Mouse (Mus musculus) CH12.LX (cell line): ENCODE measurements around the gene Cnfn. TPM values are rescaled to one million over a fixed set of nuclear protein-coding genes. Genes with fewer than 3 reads are reported as not detected.

ENCODE experiments used
- DNase-seq: peaks from one replicate; pipeline ENCODE4 v3.0.0-alpha.2; 2013; ENCODE audit errors: extremely low read depth
- H3K27ac ChIP-seq: 2 replicates; pipeline ENCODE4 v1.5.1; 2012; ENCODE audit warnings: low read depth, mild to moderate bottlenecking, control low read depth, moderate library complexity; ENCODE audit not compliant: insufficient read depth
- H3K27me3 ChIP-seq: replicated peaks from 2 replicates; pipeline ENCODE3; 2012; ENCODE audit warnings: inconsistent platforms
- H3K36me3 ChIP-seq, 2 experiments: replicated peaks in 1 of 2; 2 replicates each; pipeline versions ENCODE3 to v1.6.1; 2012; ENCODE audit warnings: inconsistent platforms in 1 of 2, low read length in 1 of 2, mild to moderate bottlenecking in 1 of 2, mixed read lengths in 1 of 2, moderate library complexity in 1 of 2; ENCODE audit not compliant: control insufficient read depth in 1 of 2, insufficient read depth in 1 of 2
- H3K4me1 ChIP-seq, 2 experiments: 2 replicates each; pipeline ENCODE4 v1.6.1; 2012; ENCODE audit warnings: inconsistent platforms in 1 of 2, moderate library complexity in 1 of 2; ENCODE audit not compliant: insufficient read depth in 2 of 2, control insufficient read depth in 1 of 2
- H3K4me2 ChIP-seq: 2 replicates; pipeline ENCODE4 v1.6.1; 2012; ENCODE audit warnings: low read depth, mild to moderate bottlenecking, control low read depth; ENCODE audit not compliant: poor library complexity, insufficient read depth, severe bottlenecking
- H3K4me3 ChIP-seq, 3 experiments: fragments of 150-350 bp in 1 of 3; sonication (generic) in 1 of 3; replicated peaks in 1 of 3; 2 replicates each; pipeline versions ENCODE3 to v1.5.1; 2011 to 2012; ENCODE audit warnings: low read depth in 2 of 3, low read length in 2 of 3, mild to moderate bottlenecking in 2 of 3, moderate library complexity in 2 of 3, control low read depth in 1 of 3, improper control_type of control experiment in 1 of 3, inconsistent platforms in 1 of 3, mixed read lengths in 1 of 3; ENCODE audit not compliant: poor library complexity in 1 of 3
- H3K79me2 ChIP-seq: replicated peaks from 2 replicates; pipeline ENCODE4 v1.6.1; 2012; ENCODE audit warnings: mild to moderate bottlenecking, moderate library complexity; ENCODE audit not compliant: control insufficient read depth, poor library complexity, insufficient read depth, severe bottlenecking; ENCODE audit errors: extremely low read depth
- H3K9ac ChIP-seq: 2 replicates; pipeline ENCODE4 v1.6.1; 2012; ENCODE audit warnings: low read depth, mild to moderate bottlenecking, control low read depth, moderate library complexity; ENCODE audit not compliant: insufficient read depth
- H3K9me3 ChIP-seq: replicated peaks from 2 replicates; pipeline ENCODE3; 2012; ENCODE audit warnings: low read length, inconsistent platforms, mixed read lengths
- BHLHE40 ChIP-seq: IDR thresholded peaks from 2 replicates; pipeline ENCODE4 v1.6.1; 2011; ENCODE audit warnings: mild to moderate bottlenecking, low read depth, low read length, improper control_type of control experiment
- CHD2 ChIP-seq: IDR thresholded peaks from 2 replicates; pipeline ENCODE4 v1.6.1; 2011; ENCODE audit warnings: low read length, improper control_type of control experiment
- CTCF ChIP-seq, 2 experiments: IDR thresholded peaks in 1 of 2; conservative IDR thresholded peaks in 1 of 2; 2 replicates each; pipeline ENCODE4 v1.5.1; 2011 to 2012; ENCODE audit warnings: low read depth in 2 of 2, low read length in 2 of 2, improper control_type of control experiment in 1 of 2, inconsistent platforms in 1 of 2, mild to moderate bottlenecking in 1 of 2, moderate library complexity in 1 of 2
- ELF1 ChIP-seq: IDR thresholded peaks from 2 replicates; pipeline ENCODE4 v1.6.1; 2014; ENCODE audit warnings: low read depth, mild to moderate bottlenecking, inconsistent platforms, low read length, improper control_type of control experiment
- ETS1 ChIP-seq: conservative IDR thresholded peaks from 2 replicates; pipeline ENCODE4 v1.6.1; 2012; ENCODE audit warnings: low read depth, mild to moderate bottlenecking, inconsistent platforms, low read length, improper control_type of control experiment, moderate library complexity
- GABPA ChIP-seq: IDR thresholded peaks from 2 replicates; pipeline ENCODE4 v1.6.1; 2012; ENCODE audit warnings: low read depth, low read length, improper control_type of control experiment, inconsistent platforms; ENCODE audit not compliant: insufficient replicate concordance
- HCFC1 ChIP-seq: IDR thresholded peaks from 2 replicates; pipeline ENCODE4 v1.6.1; 2012; ENCODE audit warnings: low read depth, mild to moderate bottlenecking, inconsistent platforms, low read length, improper control_type of control experiment
- IRF4 ChIP-seq: IDR thresholded peaks from 2 replicates; pipeline ENCODE4 v1.6.1; 2014; ENCODE audit warnings: low read depth, mild to moderate bottlenecking, inconsistent platforms, low read length, improper control_type of control experiment
- JUND ChIP-seq: conservative IDR thresholded peaks from 2 replicates; pipeline ENCODE4 v1.6.1; 2011; ENCODE audit warnings: low read depth, low read length, improper control_type of control experiment
- MAX ChIP-seq: IDR thresholded peaks from 2 replicates; pipeline ENCODE4 v1.6.1; 2011; ENCODE audit warnings: low read length, improper control_type of control experiment
- MEF2A ChIP-seq: IDR thresholded peaks from 2 replicates; pipeline ENCODE4 v1.6.1; 2014; ENCODE audit warnings: low read depth, mild to moderate bottlenecking, inconsistent platforms, low read length, improper control_type of control experiment, borderline replicate concordance
- MXI1 ChIP-seq: IDR thresholded peaks from 2 replicates; pipeline ENCODE4 v1.6.1; 2011; ENCODE audit warnings: mild to moderate bottlenecking, low read depth, low read length, improper control_type of control experiment
- MYC ChIP-seq: IDR thresholded peaks from 2 replicates; pipeline ENCODE4 v1.6.1; 2011; ENCODE audit warnings: low read depth, mild to moderate bottlenecking, improper control_type of control experiment, low read length
- PAX5 ChIP-seq: IDR thresholded peaks from 2 replicates; pipeline ENCODE4 v1.6.1; 2012; ENCODE audit warnings: low read length, inconsistent platforms, mixed read lengths
- POLR2A ChIP-seq: IDR thresholded peaks from 2 replicates; pipeline ENCODE4 v1.6.1; 2011; ENCODE audit warnings: low read depth, mild to moderate bottlenecking, improper control_type of control experiment, low read length
- POLR2AphosphoS2 ChIP-seq: IDR thresholded peaks from 2 replicates; pipeline ENCODE4 v1.6.1; 2011; ENCODE audit warnings: low read depth, low read length, improper control_type of control experiment
- RAD21 ChIP-seq: IDR thresholded peaks from 2 replicates; pipeline ENCODE4 v1.6.1; 2011; ENCODE audit warnings: low read depth, mild to moderate bottlenecking, low read length, improper control_type of control experiment, moderate library complexity
- RCOR1 ChIP-seq: conservative IDR thresholded peaks from 2 replicates; pipeline ENCODE4 v1.6.1; 2012; ENCODE audit warnings: low read depth, mild to moderate bottlenecking, inconsistent platforms, low read length, improper control_type of control experiment
- SIN3A ChIP-seq: IDR thresholded peaks from 2 replicates; pipeline ENCODE4 v1.6.1; 2012; ENCODE audit warnings: low read length, improper control_type of control experiment, inconsistent platforms
- SMC3 ChIP-seq: IDR thresholded peaks from 2 replicates; pipeline ENCODE4 v1.6.1; 2011; ENCODE audit warnings: low read depth, low read length, improper control_type of control experiment
- TCF12 ChIP-seq: IDR thresholded peaks from 2 replicates; pipeline ENCODE4 v1.6.1; 2014; ENCODE audit warnings: low read depth, mild to moderate bottlenecking, inconsistent platforms, low read length, improper control_type of control experiment
- USF2 ChIP-seq: conservative IDR thresholded peaks from 2 replicates; pipeline ENCODE4 v1.6.1; 2011; ENCODE audit warnings: low read depth, low read length, improper control_type of control experiment
- ZC3H11A ChIP-seq: IDR thresholded peaks from 2 replicates; pipeline ENCODE4 v1.6.1; 2012; ENCODE audit warnings: low read depth, mild to moderate bottlenecking, inconsistent platforms, low read length, improper control_type of control experiment
- ZNF384 ChIP-seq: IDR thresholded peaks from 2 replicates; pipeline ENCODE4 v1.6.1; 2012; ENCODE audit warnings: low read depth, low read length, improper control_type of control experiment, inconsistent platforms
- dilution Hi-C: fragments of 300-500 bp; cut with MboI; formaldehyde crosslinking; loops from 2 replicates; pipeline ENCODE4 v1.14.3; 2020; ENCODE audit warnings: low sequenced_read_pairs; ENCODE audit not compliant: extremely low pct_unique_long_range_greater_than_20kb, extremely low pct_ligation_motif_present
- in situ Hi-C: fragments of 300-500 bp; cut with MboI; formaldehyde crosslinking; loops from 3 replicates; pipeline ENCODE4 v1.14.3; 2019; ENCODE audit warnings: low sequenced_read_pairs, low pct_ligation_motif_present, low pct_unique_long_range_greater_than_20kb, mixed read lengths
- polyA plus RNA-seq: library from polyadenylated mRNA; unstranded; fragments of >175 nt; gene quantifications from 2 replicates; pipeline ENCODE4 v1.2.1, GENCODE M21; 2012; ENCODE audit warnings: low read depth; ENCODE audit not compliant: insufficient read length
- total RNA-seq, 2 experiments: library from RNA; depleted of rRNA; stranded (reverse); fragments of 300-350 nt in 1 of 2; fragments of >200 nt in 1 of 2; gene quantifications; 2 replicates each; pipeline ENCODE4 v1.2.3; 2012 to 2014

Cnfn gene
- total and polyA plus RNA-seq, 3 experiments = not detected

DNA sequence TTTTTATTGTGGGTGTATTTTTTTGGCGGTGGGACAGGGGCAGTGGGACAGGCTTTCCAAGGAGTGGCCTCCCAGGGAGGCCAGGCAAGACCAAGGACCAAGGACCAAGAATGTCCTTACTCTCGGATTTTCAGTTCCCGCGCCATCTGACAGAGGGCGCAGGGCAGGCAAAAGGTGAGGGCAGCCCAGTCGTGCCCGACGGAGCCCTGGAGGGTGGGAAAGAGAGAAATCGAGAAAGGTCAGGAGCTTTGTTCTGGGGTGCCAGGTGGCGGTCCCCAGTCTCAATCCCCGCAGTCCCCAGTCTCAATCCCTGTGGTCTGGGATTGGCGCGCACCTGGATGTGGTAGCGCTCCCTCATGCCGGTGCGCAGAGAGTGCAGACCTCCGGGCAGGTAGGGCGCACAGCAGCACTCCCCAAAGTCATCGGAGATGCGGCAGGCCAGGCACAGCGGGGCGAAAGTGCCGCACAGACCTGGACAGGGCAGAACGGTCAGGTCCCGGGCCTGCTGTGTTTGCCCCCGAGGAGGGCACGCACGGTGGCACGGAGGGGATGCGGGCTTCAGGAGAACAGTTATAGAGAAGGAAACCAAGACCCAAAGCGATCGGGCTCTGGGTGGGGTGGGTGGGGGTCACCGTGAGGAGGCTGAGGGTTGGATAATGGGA lies 1.8 kb downstream of the Cnfn start:
- in situ Hi-C loops = no loop called here
- DNase-seq = no peak
- Histone ChIP-seq H3K27ac (no peak overlapping the region), H3K4me2 (no peak overlapping the region), H3K27me3 (peaks cover 62% of the 10 kb centered on the region), H3K79me2 (no peaks in the 10 kb centered on the region), H3K4me1 (peaks cover 0 to 3% of the 10 kb centered on the region in 2 experiments; a peak in 1 of 4 replicates), H3K36me3 (no peaks in the 10 kb centered on the region), H3K9ac (no peak overlapping the region), H3K4me3 (no peak overlapping the region), H3K9me3 (no peaks in the 10 kb centered on the region)
- dilution Hi-C loops = no loop called here
- no peak for TF ChIP-seq MXI1
- TF ChIP-seq IRF4 = no peak
- peak; percentile 17; the same call in 1 of the 2 replicates for TF ChIP-seq SMC3
- no peak for TF ChIP-seq HCFC1
- TF ChIP-seq CTCF (conservative IDR thresholded peaks at IDR 0.05 in 1 of 2, IDR thresholded peaks at IDR 0.05 in 1 of 2; ENCODE audit: low read depth in 2 of 2, low read length in 2 of 2) = peak in 1 of 2 experiments; percentile 33; a peak in 2 of 4 replicates

DNA sequence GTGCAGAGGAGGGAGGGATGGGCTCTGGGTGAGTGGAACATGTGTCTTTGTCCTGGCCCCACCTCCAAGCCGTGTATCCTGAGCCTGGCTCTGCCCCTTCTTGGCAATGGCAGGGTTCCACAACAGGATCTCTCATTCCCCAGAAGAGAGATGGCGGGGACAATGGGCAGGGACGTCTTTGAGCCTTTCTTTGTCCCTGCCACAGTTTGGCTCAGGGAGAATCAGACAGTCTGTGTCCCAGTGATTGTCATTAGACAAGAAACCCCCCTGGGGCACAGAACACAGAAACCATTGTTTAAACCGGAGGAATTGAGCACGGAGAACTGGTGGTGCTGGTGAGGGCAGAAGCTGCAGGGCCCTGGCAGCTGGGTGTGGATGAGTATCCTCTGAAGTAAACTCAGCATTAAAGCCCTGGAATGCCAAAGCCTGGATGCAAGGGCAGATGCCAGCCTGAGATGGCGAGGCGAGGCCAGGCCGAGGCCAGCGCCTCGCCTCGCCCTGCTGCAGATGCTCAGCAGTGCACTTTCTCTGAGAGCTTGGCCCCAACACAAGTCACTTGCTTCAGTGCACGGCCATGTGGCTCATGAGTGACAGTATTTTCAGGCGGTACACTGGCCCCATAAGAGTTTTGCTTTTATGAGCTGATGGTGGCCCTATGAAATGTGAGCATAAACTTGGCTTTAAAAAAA lies 3.4 kb downstream of the Cnfn start:
- peaks cover 52% of the 10 kb centered on the region for H3K27me3 ChIP-seq
- TF ChIP-seq BHLHE40 (no peak), TCF12 (no peak), ZNF384 (no peak), CHD2 (no peak), POLR2AphosphoS2 (no peak), ZC3H11A (no peak), MEF2A (no peak), SIN3A (no peak), RCOR1 (no peak), HCFC1 (no peak), RAD21 (no peak), GABPA (no peak), PAX5 (no peak), POLR2A (no peak), MYC (no peak), USF2 (no peak), ELF1 (no peak), JUND (no peak), ETS1 (no peak), MAX (no peak)
- peaks cover 0 to 3% of the 10 kb centered on the region in 2 experiments; a peak in 1 of 4 replicates for H3K4me1 ChIP-seq
- dilution Hi-C loops = no loop called here
- H3K9me3 ChIP-seq = no peaks in the 10 kb centered on the region
- in situ Hi-C loops = no loop called here
- no peak overlapping the region for H3K27ac ChIP-seq
- H3K4me3 ChIP-seq = no peak overlapping the region
- DNase-seq = no peak
- H3K9ac ChIP-seq = no peak overlapping the region
- no peak overlapping the region for H3K4me2 ChIP-seq
- no peaks in the 10 kb centered on the region for H3K36me3 ChIP-seq
- no peaks in the 10 kb centered on the region for H3K79me2 ChIP-seq
